Mouse (Mus musculus): Measurements from ENCODE around the gene Tmcc3. TPM values are rescaled to one million over a fixed set of nuclear protein-coding genes. Genes with fewer than 3 reads are reported as not detected.

Tmcc3 gene
- total RNA-seq, 2 experiments from 2014 or later: 42.6 to 46.9 TPM

GRCm38 (mm10) chr10:94611228-94611968, 299.6 kb downstream of the Tmcc3 start:
- no peak for DNase-seq (ENCODE audit: extremely low spot score in 1 of 2, low spot score in 1 of 2)

GRCm38 (mm10) chr10:94611969-94612440, 300.3 kb downstream of the Tmcc3 start:
- DNase-seq (ENCODE audit: extremely low spot score in 1 of 2, low spot score in 1 of 2): no peak

DNA sequence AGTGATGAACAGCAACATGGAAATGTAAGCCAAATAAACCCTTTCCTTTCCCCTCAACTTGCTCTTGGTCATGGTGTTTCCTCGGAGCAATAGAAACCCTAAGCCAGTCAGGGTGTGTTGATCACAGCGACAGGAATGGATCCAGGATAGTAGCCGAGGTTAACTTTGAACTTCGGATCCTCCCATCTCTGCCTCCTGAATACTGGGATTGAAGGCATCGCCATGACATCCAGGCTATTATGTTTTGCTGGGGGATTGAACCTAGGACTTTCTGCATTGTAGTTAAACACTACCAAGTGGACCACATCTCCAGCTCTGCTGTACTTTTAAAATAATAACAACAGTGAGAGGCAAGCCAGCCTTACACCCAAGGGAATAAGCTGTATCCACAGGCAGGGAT, 307.8 kb downstream of the Tmcc3 start:
- no peak for DNase-seq (ENCODE audit: extremely low spot score in 1 of 2, low spot score in 1 of 2)

DNA sequence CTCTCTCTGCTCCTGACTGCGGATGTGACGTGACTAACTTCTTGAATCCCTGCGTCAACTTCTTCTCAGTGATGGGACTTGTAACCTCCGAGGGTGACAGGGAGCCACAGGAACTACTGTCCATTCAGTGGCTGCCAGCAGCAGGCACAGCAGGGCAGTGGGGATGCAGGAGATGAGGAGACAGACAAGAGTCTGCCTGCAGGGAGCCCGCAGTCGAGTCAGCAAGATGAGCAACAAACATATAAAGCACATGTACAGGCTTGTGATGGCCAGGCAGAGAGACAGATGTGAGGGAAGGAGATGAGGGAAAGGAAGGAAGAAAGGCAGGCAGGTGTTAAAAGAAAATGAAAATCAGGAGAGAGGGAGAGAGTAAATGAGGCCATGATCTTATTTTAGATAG, 308.8 kb downstream of the Tmcc3 start:
- no peak for DNase-seq (ENCODE audit: extremely low spot score in 1 of 2, low spot score in 1 of 2)

GRCm38 (mm10) chr10:94621420-94622225, 309.9 kb downstream of the Tmcc3 start:
- DNase-seq (ENCODE audit: extremely low spot score in 1 of 2, low spot score in 1 of 2): no peak

- no peak for DNase-seq (ENCODE audit: extremely low spot score in 1 of 2, low spot score in 1 of 2)
Observed at GRCm38 (mm10) chr10:94622281-94622680, 310.5 kb downstream of the Tmcc3 start.

DNA sequence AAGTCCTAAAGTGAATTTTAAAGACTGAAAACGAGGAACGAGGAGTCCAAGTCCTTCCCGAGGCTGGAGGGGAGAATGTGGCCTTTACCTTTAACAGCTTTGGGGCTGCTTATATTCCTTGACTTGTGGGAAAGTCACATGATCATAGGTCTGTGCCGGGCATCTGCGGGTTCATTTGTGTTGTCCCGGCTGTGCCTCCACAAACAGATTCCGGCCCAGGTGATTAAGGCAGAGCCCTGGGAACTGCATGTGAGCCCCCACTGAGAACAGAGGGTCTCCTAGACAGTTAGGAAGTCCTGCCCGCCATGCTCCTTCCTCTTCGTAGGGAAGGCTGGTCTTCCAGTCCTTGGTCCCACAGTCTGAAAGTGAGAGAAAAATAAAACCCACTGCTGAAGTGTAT, 311.1 kb downstream of the Tmcc3 start:
- no peak for DNase-seq (ENCODE audit: extremely low spot score in 1 of 2, low spot score in 1 of 2)

GRCm38 (mm10) chr10:94623617-94624016, 311.9 kb downstream of the Tmcc3 start:
- DNase-seq (ENCODE audit: extremely low spot score in 1 of 2, low spot score in 1 of 2): peak; percentile 85 to 95

- DNase-seq (ENCODE audit: extremely low spot score in 1 of 2, low spot score in 1 of 2): no peak
Observed at GRCm38 (mm10) chr10:94625036-94625435, 313.3 kb downstream of the Tmcc3 start.

DNA sequence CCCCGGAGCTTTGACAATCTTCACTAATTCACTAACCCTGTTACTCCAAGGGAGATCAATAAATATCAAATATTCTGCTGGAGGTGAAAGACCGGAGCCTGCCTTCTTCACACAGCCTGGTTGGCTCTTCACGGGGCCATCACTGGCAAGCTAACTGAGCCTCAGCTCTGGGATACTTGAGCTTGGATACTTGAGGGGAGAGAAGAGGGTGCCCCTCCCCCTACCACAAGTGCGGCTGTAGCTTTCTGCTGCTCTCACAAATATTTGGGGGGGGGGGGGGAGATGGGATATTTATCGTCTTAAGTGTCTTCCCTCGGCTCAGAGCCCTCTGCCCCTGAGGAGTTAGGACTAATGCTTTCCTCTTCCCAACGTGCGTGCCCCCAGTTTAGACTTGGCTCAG, 313.9 kb downstream of the Tmcc3 start:
- DNase-seq (ENCODE audit: extremely low spot score in 1 of 2, low spot score in 1 of 2): no peak

DNA sequence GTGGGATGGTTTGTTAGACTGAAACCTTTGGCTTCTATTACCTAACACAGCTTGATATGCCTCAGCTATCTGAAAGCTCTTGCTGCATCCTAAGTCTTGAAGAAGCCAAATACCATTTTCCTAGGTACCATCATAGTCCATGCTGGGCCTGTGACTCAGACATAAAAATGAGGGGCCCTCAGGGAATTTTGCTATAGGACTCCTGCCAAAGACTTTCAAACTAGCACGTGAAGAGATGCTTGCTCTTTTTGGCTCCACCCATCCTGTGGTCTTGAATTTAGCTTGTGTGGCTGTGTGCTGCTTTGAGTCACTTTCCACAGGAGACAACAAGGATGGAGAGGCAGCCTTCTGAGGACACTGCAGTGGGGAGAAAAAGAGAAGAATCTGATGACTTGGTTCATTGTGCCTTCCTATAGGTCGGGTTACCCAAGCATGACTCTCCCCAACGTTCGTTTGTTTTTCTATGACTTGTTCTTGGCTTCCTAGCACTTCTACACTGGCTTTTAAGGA, 319.1 kb downstream of the Tmcc3 start:
- no peak for DNase-seq (ENCODE audit: extremely low spot score in 1 of 2, low spot score in 1 of 2)

- no peak for DNase-seq (ENCODE audit: extremely low spot score in 1 of 2, low spot score in 1 of 2)
Observed at GRCm38 (mm10) chr10:94631541-94632113, 319.9 kb downstream of the Tmcc3 start.

GRCm38 (mm10) chr10:94632245-94632644, 320.5 kb downstream of the Tmcc3 start:
- no peak for DNase-seq (ENCODE audit: extremely low spot score in 1 of 2, low spot score in 1 of 2)

GRCm38 (mm10) chr10:94638599-94638998, 326.9 kb downstream of the Tmcc3 start:
- DNase-seq (ENCODE audit: extremely low spot score in 1 of 2, low spot score in 1 of 2): no peak

- DNase-seq (ENCODE audit: extremely low spot score in 1 of 2, low spot score in 1 of 2): no peak
Observed at GRCm38 (mm10) chr10:94639281-94639680, 327.5 kb downstream of the Tmcc3 start.

DNA sequence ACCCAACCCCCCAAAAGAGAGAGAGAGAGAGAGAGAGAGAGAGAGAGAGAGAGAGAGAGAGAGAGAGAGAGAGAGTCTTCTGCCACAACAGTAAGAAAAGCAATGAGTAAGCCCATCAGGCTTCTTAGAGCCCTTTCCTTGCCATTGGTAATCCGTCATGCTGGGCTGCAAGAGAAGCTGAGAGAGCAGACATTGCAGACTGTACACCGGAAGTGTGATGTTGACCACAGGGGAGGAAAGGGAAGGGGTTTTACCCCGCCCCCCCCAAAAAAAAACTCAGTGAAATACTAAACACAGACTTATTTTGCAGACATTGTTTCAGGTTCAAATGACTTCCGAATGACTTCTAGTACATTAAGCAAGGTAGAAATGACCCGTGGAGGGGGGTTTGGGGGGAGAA, 328.3 kb downstream of the Tmcc3 start:
- DNase-seq (ENCODE audit: extremely low spot score in 1 of 2, low spot score in 1 of 2): no peak

Small RNA genes within 50 kb of the gene (microRNA-seq; reads per million reads assigned to microRNA genes)
- 2.2 to 2.4 reads per million in 2 experiments for gene Mir7211

Other genes with a start within 250 kb of the Tmcc3 start
- 1 to 10 TPM; 8.3 to 9.1 TPM for gene Nr2c1, start 163.9 kb upstream of the Tmcc3 start, total RNA-seq (2021)
- 100 to 1,000 TPM; 248 to 264 TPM for gene Ndufa12, start 113.2 kb upstream of the Tmcc3 start, total RNA-seq (2021)
- not detected for gene Gm4792, start 13.2 kb upstream of the Tmcc3 start, total RNA-seq (2021)